Mouse (Mus musculus) intestine, embryonic 16.5 days (tissue): ENCODE data around the gene Flna. TPM values are rescaled to one million over a fixed set of nuclear protein-coding genes. Genes with fewer than 3 reads are reported as not detected.
A peak's percentile ranks its signal among the peaks of the same experiment; 100 is the strongest.

Experiments
- ATAC-seq: fragments of 200-750 bp; cut with Nextera tagmentation; 2 replicates; pipeline ENCODE4 v1.8.0; 2017; ENCODE audit warnings: moderate TSS enrichment, moderate library complexity
- H3K27ac ChIP-seq: fragments of 300-500 bp; sonication (generic); 2 replicates; pipeline ENCODE4 v1.5.1; 2014; ENCODE audit warnings: mild to moderate bottlenecking, low read length
- H3K27me3 ChIP-seq: fragments of 300-500 bp; sonication (generic); replicated peaks from 2 replicates; pipeline ENCODE4 v1.6.1; 2014; ENCODE audit warnings: low read length, control low read depth, mixed read lengths; ENCODE audit not compliant: control insufficient read depth, insufficient read depth
- H3K36me3 ChIP-seq: fragments of 300-500 bp; sonication (generic); 2 replicates; pipeline ENCODE4 v1.6.1; 2014; ENCODE audit warnings: low read length, control low read depth; ENCODE audit not compliant: control insufficient read depth, insufficient read depth
- H3K4me1 ChIP-seq: fragments of 300-500 bp; sonication (generic); 2 replicates; pipeline ENCODE4 v1.6.1; 2014; ENCODE audit warnings: low read length, control low read depth, mixed read lengths; ENCODE audit not compliant: control insufficient read depth, insufficient read depth
- H3K4me2 ChIP-seq: fragments of 300-500 bp; sonication (generic); 2 replicates; pipeline ENCODE4 v1.6.1; 2014; ENCODE audit warnings: low read depth, low read length, control low read depth
- H3K4me3 ChIP-seq: fragments of 300-500 bp; sonication (generic); 2 replicates; pipeline ENCODE4 v1.5.1; 2014; ENCODE audit warnings: mild to moderate bottlenecking, low read length
- H3K9ac ChIP-seq: fragments of 300-500 bp; sonication (generic); 2 replicates; pipeline ENCODE4 v1.6.1; 2014; ENCODE audit warnings: low read depth, low read length
- H3K9me3 ChIP-seq: fragments of 300-500 bp; sonication (generic); 2 replicates; pipeline ENCODE4 v1.6.1; 2016; ENCODE audit warnings: low read length, control low read depth; ENCODE audit not compliant: control insufficient read depth
- WGBS: fragments of 180-500 bp; shearing (Covaris S2); extraction: QIAGEN DNeasy Blood & Tissue Kit; methylation state at CpG from one replicate; pipeline ENCODE4 v1.1.7; 2014; 5-methylcytosine and 5-hydroxymethylcytosine counted together
- polyA plus RNA-seq: library from polyadenylated mRNA; unstranded; fragments of >200 nt; fragmentation: Nextera tagmentation; extraction: Ambion mirVana; gene quantifications from 2 replicates; pipeline ENCODE4 v1.2.1, GENCODE M21; 2015

The Flna gene
- polyA plus RNA-seq, 1 experiment from 2014 or later: 240 TPM

DNA sequence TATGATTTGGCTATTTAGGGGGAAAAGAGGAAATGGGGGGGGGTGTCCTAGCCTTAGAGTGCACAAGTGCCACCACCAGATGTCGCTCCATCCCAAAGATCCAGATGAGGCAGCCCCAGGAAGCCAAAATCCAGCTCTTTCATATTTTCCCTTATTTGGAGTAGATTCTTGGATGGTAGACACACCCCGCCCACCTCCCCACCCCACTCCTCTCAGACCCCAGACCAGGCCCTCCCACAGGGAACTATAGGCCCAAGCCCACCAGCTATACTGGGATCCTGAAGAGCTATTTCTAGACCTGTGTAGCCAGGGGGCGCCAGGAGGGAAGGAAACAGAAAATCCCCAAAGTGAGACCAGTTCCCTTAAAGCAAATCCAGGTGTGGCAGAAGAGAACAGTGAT lies 969 bp downstream of the Flna start:
- Histone ChIP-seq H3K27me3 (no peaks in the 10 kb centered on the region), H3K4me2 (peak overlapping the region; percentile 65), H3K27ac (peak overlapping the region; percentile 80), H3K4me1 (peaks cover 3% of the 10 kb centered on the region; the same call in 1 of the 2 replicates), H3K4me3 (peak overlapping the region; percentile 48), H3K9ac (peak overlapping the region; percentile 70), H3K36me3 (no peaks in the 10 kb centered on the region), H3K9me3 (no peaks in the 10 kb centered on the region)
- peak; percentile 17; the same call in 1 of the 2 replicates for ATAC-seq
- 20% methylated on average over 3 of the region's 3 CpGs for WGBS

DNA sequence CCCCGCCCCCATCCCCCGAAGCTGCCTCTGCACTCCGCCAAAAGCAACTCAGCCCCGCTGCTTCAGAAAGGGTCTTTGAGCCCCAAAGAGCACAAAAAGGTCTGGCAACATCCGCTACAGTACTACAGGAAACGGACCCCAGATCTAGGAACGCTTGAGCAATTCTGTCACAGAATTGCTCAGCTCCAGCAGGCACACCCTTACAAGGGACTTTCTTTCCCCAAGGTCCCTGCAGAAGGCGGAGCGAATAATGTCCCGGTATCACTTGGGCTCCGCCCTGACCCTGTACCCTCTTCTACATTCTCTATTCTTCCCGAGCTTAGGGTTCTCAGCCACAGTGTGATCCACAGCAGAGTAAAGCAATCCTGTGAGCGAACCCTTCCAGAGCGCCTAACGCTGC lies 2.9 kb downstream of the Flna start:
- no peaks in the 10 kb centered on the region for H3K36me3 ChIP-seq
- peak overlapping the region; percentile 64 for H3K27ac ChIP-seq
- no peaks in the 10 kb centered on the region for H3K9me3 ChIP-seq
- H3K4me3 ChIP-seq: peak overlapping the region; percentile 56
- 16% methylated on average over 15 of the region's 15 CpGs for WGBS
- peak overlapping the region; percentile 49 for H3K9ac ChIP-seq
- no peaks in the 10 kb centered on the region for H3K27me3 ChIP-seq
- peak overlapping the region; percentile 53 for H3K4me2 ChIP-seq
- peak; percentile 51 for ATAC-seq
- H3K4me1 ChIP-seq: peaks cover 8% of the 10 kb centered on the region

DNA sequence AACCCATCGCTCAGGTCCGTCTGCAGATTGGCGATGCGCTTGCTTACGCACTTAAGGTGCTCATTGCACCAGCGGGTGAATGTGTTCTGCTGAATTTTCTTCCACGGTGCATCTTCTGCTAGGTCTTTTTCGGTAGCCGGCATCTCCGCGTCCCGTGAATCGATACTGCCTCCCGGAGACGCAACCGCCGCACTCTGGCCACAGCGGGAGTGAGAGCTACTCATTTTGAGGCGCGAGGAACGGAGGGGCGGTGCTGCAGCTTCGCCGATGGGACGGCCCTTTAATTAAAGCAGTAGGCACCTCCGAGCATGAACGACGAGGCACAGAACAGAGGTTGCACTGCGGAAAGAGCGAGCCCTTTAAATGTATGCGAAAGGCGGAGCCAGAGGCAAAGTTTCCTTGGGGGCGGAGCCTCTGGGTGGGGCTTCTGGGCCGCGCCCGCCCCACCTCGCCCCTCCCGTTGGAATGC lies 3.4 kb downstream of the Flna start:
- ATAC-seq: peak; percentile 88
- Histone ChIP-seq H3K4me1 (peaks cover 8% of the 10 kb centered on the region), H3K4me2 (peak overlapping the region; percentile 57), H3K27ac (peak overlapping the region; percentile 80), H3K4me3 (peak overlapping the region; percentile 56), H3K9ac (peak overlapping the region; percentile 69), H3K27me3 (no peaks in the 10 kb centered on the region), H3K36me3 (no peaks in the 10 kb centered on the region), H3K9me3 (no peaks in the 10 kb centered on the region)
- 20% methylated on average over 34 of the region's 38 CpGs for WGBS

DNA sequence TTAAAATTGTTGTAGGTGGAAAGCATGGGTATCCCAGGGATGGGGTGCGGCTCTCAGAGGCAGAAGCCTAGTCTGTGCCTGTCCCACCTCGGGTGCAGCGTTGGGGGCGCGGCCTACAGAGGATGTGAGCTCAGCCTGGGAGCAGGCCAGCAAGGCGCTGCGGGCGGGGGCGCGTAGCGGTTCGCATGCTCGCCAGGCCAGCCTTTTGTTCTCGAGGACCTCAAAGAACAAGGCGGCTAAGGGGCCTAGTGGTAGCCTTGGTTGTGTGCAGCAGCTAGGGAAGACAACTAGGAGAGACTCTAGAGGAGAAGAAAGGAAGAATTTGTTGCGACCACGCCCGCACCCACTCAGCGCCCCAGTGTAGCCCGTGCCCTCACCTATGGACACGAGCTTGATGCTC lies 3.9 kb downstream of the Flna start:
- H3K4me2 ChIP-seq: peak overlapping the region; percentile 57
- H3K27me3 ChIP-seq: no peaks in the 10 kb centered on the region
- H3K9me3 ChIP-seq: no peaks in the 10 kb centered on the region
- ATAC-seq: peak; percentile 31
- WGBS: 25% methylated on average over 21 of the region's 21 CpGs
- peaks cover 8% of the 10 kb centered on the region for H3K4me1 ChIP-seq
- peak overlapping the region; percentile 80 for H3K27ac ChIP-seq
- H3K9ac ChIP-seq: peak overlapping the region; percentile 69
- H3K36me3 ChIP-seq: no peaks in the 10 kb centered on the region
- H3K4me3 ChIP-seq: peak overlapping the region; percentile 56

DNA sequence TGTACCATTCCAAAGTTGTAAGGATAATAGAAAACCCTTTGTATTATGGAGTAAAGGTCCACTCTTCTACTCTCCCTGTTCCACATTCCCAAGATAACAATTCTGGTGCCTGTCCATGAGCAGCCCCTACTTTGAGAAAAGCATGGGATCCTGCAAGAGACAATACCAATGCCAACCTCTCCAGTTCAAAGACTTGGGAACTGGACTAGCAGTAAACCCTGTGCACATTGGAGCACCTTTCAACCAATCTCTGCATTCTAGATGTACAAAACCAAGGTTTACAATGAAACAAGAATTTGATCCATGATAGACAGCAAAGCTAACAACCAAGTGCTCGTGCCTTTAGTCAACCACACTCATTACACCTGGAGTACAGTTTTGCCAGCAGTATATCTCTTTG lies 4.5 kb downstream of the Flna start:
- no peaks in the 10 kb centered on the region for H3K27me3 ChIP-seq
- H3K9ac ChIP-seq: peak overlapping the region; percentile 69
- 25% methylated on average over 1 of the region's 1 CpGs for WGBS
- H3K4me1 ChIP-seq: peaks cover 8% of the 10 kb centered on the region
- no peak for ATAC-seq
- H3K4me2 ChIP-seq: peak overlapping the region; percentile 57
- H3K4me3 ChIP-seq: peak overlapping the region; percentile 56
- H3K36me3 ChIP-seq: peaks cover 3% of the 10 kb centered on the region; the same call in 1 of the 2 replicates
- H3K27ac ChIP-seq: peak overlapping the region; percentile 80
- H3K9me3 ChIP-seq: no peaks in the 10 kb centered on the region

DNA sequence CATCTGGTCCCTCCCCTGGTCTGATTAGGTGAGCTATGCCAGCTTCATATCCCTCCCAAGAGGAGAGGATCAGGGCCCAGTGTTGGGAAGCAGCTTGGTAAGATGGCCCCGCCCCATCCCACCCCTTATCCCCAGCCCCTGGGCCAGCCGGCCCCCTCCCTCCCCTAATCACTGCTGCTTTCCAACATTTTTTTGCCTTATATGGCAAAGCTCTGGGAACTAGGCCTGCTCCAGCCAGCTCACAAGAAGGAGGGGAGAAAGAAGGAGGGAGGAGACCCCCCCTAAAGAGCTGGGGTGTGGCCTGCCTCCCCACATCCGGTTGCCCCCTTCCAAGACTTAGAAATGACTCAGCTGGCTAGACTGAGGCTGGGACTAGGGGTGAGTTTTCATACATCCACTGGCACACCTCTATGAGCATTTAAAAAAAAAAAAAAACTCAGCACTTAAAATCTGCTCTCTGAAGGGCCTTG lies 5.0 kb downstream of the Flna start:
- peak overlapping the region; percentile 69 for H3K9ac ChIP-seq
- H3K27me3 ChIP-seq: no peaks in the 10 kb centered on the region
- H3K4me1 ChIP-seq: peaks cover 8% of the 10 kb centered on the region
- peak overlapping the region; percentile 80 for H3K27ac ChIP-seq
- peak overlapping the region; percentile 46 for H3K4me2 ChIP-seq
- H3K36me3 ChIP-seq: peaks cover 6% of the 10 kb centered on the region; the same call in 1 of the 2 replicates
- H3K4me3 ChIP-seq: peak overlapping the region; percentile 56
- peak; percentile 31 for ATAC-seq
- no peaks in the 10 kb centered on the region for H3K9me3 ChIP-seq
- 13% methylated on average over 2 of the region's 3 CpGs for WGBS

DNA sequence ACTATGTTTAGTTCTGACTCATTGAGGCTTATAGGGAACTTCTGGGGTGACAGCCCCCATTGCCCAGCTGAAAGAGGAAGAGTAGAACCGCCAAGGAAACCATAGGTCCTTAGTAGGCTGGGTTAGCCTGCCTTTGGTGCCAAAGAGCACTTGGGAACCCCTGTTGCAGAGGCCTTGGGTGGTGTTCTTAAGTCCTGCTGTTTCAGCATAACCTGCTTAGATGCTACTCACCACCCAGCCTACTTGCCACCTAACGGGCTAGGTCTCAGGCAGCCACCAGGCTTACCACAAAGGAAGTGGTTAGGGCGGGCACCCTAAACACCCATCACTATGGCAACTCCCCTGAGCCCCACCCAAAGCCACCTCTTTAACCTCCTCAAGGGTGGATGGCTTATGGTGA lies 5.8 kb downstream of the Flna start:
- peak overlapping the region; percentile 46 for H3K4me2 ChIP-seq
- peak overlapping the region; percentile 66 for H3K27ac ChIP-seq
- peak overlapping the region; percentile 69 for H3K9ac ChIP-seq
- H3K4me3 ChIP-seq: peak overlapping the region; percentile 56
- no peaks in the 10 kb centered on the region for H3K27me3 ChIP-seq
- no peaks in the 10 kb centered on the region for H3K9me3 ChIP-seq
- no peak for ATAC-seq
- peaks cover 6% of the 10 kb centered on the region for H3K4me1 ChIP-seq
- peaks cover 6% of the 10 kb centered on the region; the same call in 1 of the 2 replicates for H3K36me3 ChIP-seq
- 44% methylated on average over 3 of the region's 3 CpGs for WGBS

DNA sequence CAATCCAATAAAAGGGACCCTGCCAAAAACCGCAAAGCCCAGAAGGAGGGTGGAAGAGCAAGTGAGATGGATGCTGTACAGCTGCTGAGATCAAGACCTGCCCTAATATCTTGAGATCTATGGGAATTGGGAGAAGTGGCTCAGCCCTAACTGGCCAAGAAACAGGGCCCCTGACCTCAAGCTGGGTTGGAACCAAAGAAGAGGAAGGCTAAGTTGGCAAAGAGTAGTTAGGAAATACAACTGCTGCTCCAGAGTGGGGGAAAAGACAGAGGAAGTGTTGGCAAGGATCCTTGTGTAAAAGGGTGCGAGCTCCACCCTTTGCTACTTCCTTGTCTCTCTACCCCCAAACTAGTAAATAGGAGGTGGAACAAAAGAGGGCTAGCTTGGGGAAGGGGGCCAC lies 6.2 kb downstream of the Flna start:
- WGBS: 83% methylated on average over 2 of the region's 2 CpGs
- Histone ChIP-seq H3K27me3 (no peaks in the 10 kb centered on the region), H3K9me3 (no peaks in the 10 kb centered on the region), H3K4me1 (peaks cover 6% of the 10 kb centered on the region), H3K4me3 (peak overlapping the region; percentile 56), H3K9ac (peak overlapping the region; percentile 69), H3K27ac (no peak overlapping the region), H3K4me2 (peak overlapping the region; percentile 46), H3K36me3 (peaks cover 6% of the 10 kb centered on the region; the same call in 1 of the 2 replicates)
- no peak for ATAC-seq

DNA sequence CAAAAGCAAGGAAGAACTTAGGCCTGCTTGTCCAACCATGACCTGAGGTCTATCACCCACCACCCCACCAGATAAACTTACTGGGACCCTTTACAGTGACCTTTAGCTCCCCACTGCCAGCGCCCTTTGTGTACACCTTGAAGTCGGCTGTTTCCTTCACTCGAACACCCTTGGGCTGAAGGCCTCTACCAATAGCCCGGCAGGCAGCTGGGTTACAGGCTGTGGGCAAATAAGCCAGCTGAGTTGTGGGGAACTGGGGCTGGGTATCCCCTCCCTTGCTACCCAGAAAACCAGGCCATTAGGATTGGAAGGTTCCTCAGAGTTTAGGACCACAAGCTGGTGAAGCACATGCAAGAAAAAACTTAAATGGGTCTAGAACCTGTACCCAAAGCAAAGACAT lies 9.3 kb downstream of the Flna start:
- Histone ChIP-seq H3K27me3 (no peaks in the 10 kb centered on the region), H3K9me3 (no peaks in the 10 kb centered on the region), H3K27ac (no peak overlapping the region), H3K36me3 (peaks cover 6% of the 10 kb centered on the region), H3K4me1 (peaks cover 6% of the 10 kb centered on the region), H3K9ac (no peak overlapping the region), H3K4me3 (no peak overlapping the region), H3K4me2 (no peak overlapping the region)
- ATAC-seq: no peak
- WGBS: 94% methylated on average over 4 of the region's 4 CpGs

DNA sequence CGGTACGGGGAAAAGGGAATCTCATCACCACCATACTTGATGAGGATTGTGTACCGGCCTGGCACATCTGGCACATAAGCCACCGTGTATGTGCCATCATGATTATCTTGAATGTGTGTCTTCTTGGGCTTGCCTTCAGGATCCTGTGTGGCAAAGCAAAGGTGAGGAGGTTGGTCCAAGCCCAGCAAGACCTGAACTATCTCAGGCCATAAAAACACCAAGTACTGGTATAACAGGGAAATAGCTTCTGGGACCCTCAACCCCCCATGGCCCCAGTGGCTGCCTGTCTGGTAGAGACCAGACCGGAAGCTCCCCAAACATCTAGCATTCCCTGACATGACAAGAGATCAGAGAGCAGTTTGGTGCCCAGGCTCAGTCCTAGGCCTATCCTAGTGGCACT lies 16.4 kb downstream of the Flna start:
- H3K36me3 ChIP-seq: no peaks in the 10 kb centered on the region; the same call in 1 of the 2 replicates
- no peak overlapping the region for H3K9ac ChIP-seq
- no peaks in the 10 kb centered on the region for H3K4me1 ChIP-seq
- no peak overlapping the region for H3K4me3 ChIP-seq
- WGBS: 91% methylated on average over 5 of the region's 5 CpGs
- no peaks in the 10 kb centered on the region for H3K9me3 ChIP-seq
- no peak for ATAC-seq
- H3K27ac ChIP-seq: no peak overlapping the region
- no peaks in the 10 kb centered on the region for H3K27me3 ChIP-seq
- H3K4me2 ChIP-seq: no peak overlapping the region
